Mouse (Mus musculus): Measurements from ENCODE around the gene Abtb1. TPM values are rescaled to one million over a fixed set of nuclear protein-coding genes. Genes with fewer than 3 reads are reported as not detected.

Gene Abtb1
- total and polyA plus RNA-seq, 2 experiments from 2014 or later = 31.5 to 78.9 TPM

DNA sequence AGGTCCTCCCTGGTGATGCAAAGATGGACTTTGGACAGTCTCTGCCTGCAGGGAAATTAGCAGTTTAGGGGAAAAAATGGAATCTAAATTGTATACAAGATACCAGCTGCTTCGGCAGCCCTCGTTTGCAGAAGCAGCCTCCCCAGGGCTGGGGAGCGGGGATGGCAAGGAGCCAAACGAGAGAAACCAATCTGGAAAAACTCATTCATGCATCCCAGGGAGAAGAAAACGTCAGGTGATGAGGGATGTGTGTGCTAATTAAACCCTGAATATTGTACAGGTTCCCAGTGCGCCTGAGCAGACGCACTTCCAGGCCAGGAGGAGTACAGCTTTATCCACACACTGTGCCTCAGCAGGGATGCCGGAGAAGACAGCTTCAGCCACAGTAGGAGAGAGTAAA, 29.8 kb upstream of the Abtb1 start:
- H3K4me3 ChIP-seq (ENCODE audit: low read length) = 0 out of 2 replicates have a peak overlapping the region, but pooled peaks have one; percentile 1
- H3K9ac ChIP-seq (replicated peaks; ENCODE audit: low read length) = no peak overlapping the region
- peak overlapping the region; percentile 97; the same call in 1 of the 2 replicates for H3K27ac ChIP-seq
- no peaks in the 10 kb centered on the region for H3K36me3 ChIP-seq (ENCODE audit: insufficient read depth, low read length)
- H3K4me1 ChIP-seq (ENCODE audit: insufficient read depth, low read length) = peaks cover 7% of the 10 kb centered on the region; the same call in 1 of the 2 replicates
- 20% methylated on average over 8 of the region's 8 CpGs for WGBS
- ATAC-seq = 0 out of 2 replicates have a peak, but pooled peaks have one; percentile 6
- H3K4me2 ChIP-seq (ENCODE audit: low read depth, low read length) = peak overlapping the region; percentile 71
- peak; percentile 82 for DNase-seq (ENCODE audit: low spot score)
- H3K27me3 ChIP-seq (ENCODE audit: insufficient read depth, low read length) = no peaks in the 10 kb centered on the region
- no peaks in the 10 kb centered on the region for H3K9me3 ChIP-seq (ENCODE audit: low read length)
- TF ChIP-seq CTCF (IDR thresholded peaks at IDR 0.05; ENCODE audit: low read depth) = no peak

DNA sequence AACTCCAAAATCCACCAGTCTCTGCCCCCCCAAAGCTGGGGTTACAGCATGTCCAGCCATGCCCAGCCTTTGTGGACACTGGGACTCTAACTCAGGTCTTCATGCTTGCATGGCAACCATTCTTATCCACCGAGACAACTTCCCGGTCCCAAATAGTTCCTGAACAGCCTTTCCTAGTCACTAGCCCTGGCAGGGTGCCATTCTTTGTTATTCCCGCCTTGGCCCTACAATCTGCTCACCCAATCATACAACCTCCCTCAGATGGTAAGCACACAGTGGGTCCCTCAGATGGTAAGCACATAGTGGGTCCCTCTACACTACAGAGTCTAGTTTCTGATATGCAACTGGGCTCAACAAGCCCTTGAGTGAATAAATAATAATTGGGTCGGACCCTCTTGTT, 28.8 kb upstream of the Abtb1 start:
- peaks cover 7% of the 10 kb centered on the region; the same call in 1 of the 2 replicates for H3K4me1 ChIP-seq (ENCODE audit: insufficient read depth, low read length)
- ATAC-seq = no peak
- peak; percentile 31 for DNase-seq (ENCODE audit: low spot score)
- H3K27me3 ChIP-seq (ENCODE audit: insufficient read depth, low read length) = no peaks in the 10 kb centered on the region
- H3K27ac ChIP-seq = peak overlapping the region; percentile 97; the same call in 1 of the 2 replicates
- no peak for TF ChIP-seq CTCF (IDR thresholded peaks at IDR 0.05; ENCODE audit: low read depth)
- no peaks in the 10 kb centered on the region for H3K36me3 ChIP-seq (ENCODE audit: insufficient read depth, low read length)
- no peaks in the 10 kb centered on the region for H3K9me3 ChIP-seq (ENCODE audit: low read length)
- 25% methylated on average over 4 of the region's 4 CpGs for WGBS
- no peak overlapping the region for H3K4me3 ChIP-seq (ENCODE audit: low read length)
- H3K9ac ChIP-seq (replicated peaks; ENCODE audit: low read length) = no peak overlapping the region
- H3K4me2 ChIP-seq (ENCODE audit: low read depth, low read length) = no peak overlapping the region

DNA sequence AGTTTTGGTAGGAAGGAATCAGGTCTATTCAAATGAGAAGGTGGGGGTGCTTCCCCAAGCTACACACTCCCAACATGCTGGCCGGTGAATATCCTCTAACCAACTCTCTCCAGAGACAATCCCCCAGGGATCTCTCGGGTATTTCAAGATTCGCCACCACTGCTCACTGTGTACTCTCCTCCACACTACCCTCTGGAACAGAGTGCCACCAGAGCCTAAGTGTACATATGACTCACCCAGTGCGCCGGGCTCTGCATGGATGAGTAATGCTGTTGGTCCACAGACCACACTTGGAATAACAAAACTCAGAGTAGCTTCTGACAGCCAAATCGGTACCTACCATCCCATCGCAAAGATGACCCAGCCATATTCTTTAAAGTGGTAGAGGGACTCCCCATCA, 27.7 kb upstream of the Abtb1 start:
- Histone ChIP-seq H3K9ac (replicated peaks; ENCODE audit: low read length) (no peak overlapping the region), H3K4me1 (ENCODE audit: insufficient read depth, low read length) (0 out of 2 replicates have a peak, but pooled peaks cover 4% of the 10 kb centered on the region), H3K27me3 (ENCODE audit: insufficient read depth, low read length) (no peaks in the 10 kb centered on the region), H3K36me3 (ENCODE audit: insufficient read depth, low read length) (peaks cover 7% of the 10 kb centered on the region; the same call in 1 of the 2 replicates), H3K9me3 (ENCODE audit: low read length) (no peaks in the 10 kb centered on the region), H3K4me3 (ENCODE audit: low read length) (no peak overlapping the region), H3K27ac (no peak overlapping the region), H3K4me2 (ENCODE audit: low read depth, low read length) (no peak overlapping the region)
- ATAC-seq (no peak), DNase-seq (ENCODE audit: low spot score) (peak; percentile 1)
- TF ChIP-seq CTCF (IDR thresholded peaks at IDR 0.05; ENCODE audit: low read depth) = no peak
- WGBS = 82% methylated on average over 7 of the region's 7 CpGs

DNA sequence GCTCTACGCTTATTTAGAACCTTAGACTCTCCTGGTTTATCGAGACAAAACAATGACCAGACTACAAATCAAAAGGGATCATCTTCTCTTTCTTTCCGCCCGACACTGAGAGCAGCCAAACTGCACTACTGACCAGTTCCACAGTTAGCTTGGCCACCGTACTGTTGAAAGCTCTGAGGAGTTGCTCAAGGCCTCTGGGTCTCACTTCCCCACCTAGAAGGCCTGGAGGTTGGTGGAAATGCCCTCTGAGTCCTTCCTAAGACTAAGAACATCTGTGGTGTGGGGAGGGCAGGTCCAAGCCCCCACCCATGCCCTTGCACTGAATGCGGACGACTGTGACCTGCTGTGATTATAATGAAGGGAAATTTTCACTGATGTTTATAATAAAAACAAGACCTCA, 23.9 kb upstream of the Abtb1 start:
- 77% methylated on average over 7 of the region's 7 CpGs for WGBS
- H3K27me3 ChIP-seq (ENCODE audit: insufficient read depth, low read length) = no peaks in the 10 kb centered on the region
- no peaks in the 10 kb centered on the region for H3K9me3 ChIP-seq (ENCODE audit: low read length)
- peaks cover 26% of the 10 kb centered on the region for H3K36me3 ChIP-seq (ENCODE audit: insufficient read depth, low read length)
- H3K4me3 ChIP-seq (ENCODE audit: low read length) = no peak overlapping the region
- no peak overlapping the region for H3K4me2 ChIP-seq (ENCODE audit: low read depth, low read length)
- H3K9ac ChIP-seq (replicated peaks; ENCODE audit: low read length) = no peak overlapping the region
- ATAC-seq (no peak), DNase-seq (ENCODE audit: low spot score) (no peak)
- H3K4me1 ChIP-seq (ENCODE audit: insufficient read depth, low read length) = 0 out of 2 replicates have a peak, but pooled peaks cover 4% of the 10 kb centered on the region
- no peak overlapping the region for H3K27ac ChIP-seq
- TF ChIP-seq CTCF (IDR thresholded peaks at IDR 0.05; ENCODE audit: low read depth) = no peak

DNA sequence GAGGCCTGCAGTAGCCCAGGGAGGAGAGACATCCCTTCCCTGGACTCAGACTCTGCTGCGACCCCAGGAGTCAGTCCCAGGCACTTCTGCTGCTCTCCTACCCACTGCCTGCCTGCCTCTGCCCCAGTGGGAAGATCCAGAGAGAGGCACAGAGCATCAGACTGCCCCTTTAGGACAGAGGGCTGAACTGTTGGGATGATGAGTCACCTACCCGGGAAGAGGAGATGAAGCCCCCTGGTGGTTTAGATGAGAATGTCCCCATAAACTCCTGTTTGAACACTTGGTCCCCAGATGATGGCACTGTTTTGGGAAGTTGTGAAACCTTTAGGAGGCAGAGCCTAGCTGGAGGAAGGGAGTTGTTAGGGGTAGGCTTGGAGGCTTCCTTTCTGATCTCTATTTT, 19.1 kb upstream of the Abtb1 start:
- 6% methylated on average over 2 of the region's 2 CpGs for WGBS
- DNase-seq (ENCODE audit: low spot score) (peak; percentile 81), ATAC-seq (peak; percentile 55)
- Histone ChIP-seq H3K27me3 (ENCODE audit: insufficient read depth, low read length) (no peaks in the 10 kb centered on the region), H3K4me2 (ENCODE audit: low read depth, low read length) (no peak overlapping the region), H3K4me1 (ENCODE audit: insufficient read depth, low read length) (no peaks in the 10 kb centered on the region), H3K9me3 (ENCODE audit: low read length) (no peaks in the 10 kb centered on the region), H3K9ac (replicated peaks; ENCODE audit: low read length) (no peak overlapping the region), H3K4me3 (ENCODE audit: low read length) (no peak overlapping the region), H3K27ac (no peak overlapping the region), H3K36me3 (ENCODE audit: insufficient read depth, low read length) (peaks cover 33% of the 10 kb centered on the region)
- TF ChIP-seq CTCF (IDR thresholded peaks at IDR 0.05; ENCODE audit: low read depth) = peak; percentile 82

DNA sequence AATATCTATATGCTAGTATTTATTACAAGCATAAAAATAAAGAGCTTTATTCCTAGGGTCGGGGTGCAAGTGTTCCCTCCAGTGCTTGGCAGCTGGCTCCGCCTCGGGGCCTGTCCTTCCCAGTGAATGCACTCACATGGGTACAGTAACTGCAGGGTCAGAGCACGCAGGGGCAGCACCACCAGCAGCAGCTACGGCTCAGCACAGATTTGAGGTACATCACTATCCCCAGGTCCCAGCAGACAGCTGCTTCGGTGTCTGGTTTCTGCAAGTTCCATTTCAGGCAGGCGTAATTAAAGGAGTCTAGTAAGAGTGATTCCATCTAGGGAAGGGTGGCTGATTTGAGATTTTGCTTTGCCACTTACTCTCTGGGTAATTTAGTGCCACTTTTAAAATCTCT, 16.6 kb upstream of the Abtb1 start:
- Histone ChIP-seq H3K4me3 (ENCODE audit: low read length) (no peak overlapping the region), H3K9me3 (ENCODE audit: low read length) (no peaks in the 10 kb centered on the region), H3K36me3 (ENCODE audit: insufficient read depth, low read length) (peaks cover 25% of the 10 kb centered on the region), H3K4me2 (ENCODE audit: low read depth, low read length) (no peak overlapping the region), H3K4me1 (ENCODE audit: insufficient read depth, low read length) (no peaks in the 10 kb centered on the region), H3K27ac (peak overlapping the region; percentile 16; the same call in 1 of the 2 replicates), H3K27me3 (ENCODE audit: insufficient read depth, low read length) (no peaks in the 10 kb centered on the region), H3K9ac (replicated peaks; ENCODE audit: low read length) (no peak overlapping the region)
- DNase-seq (ENCODE audit: low spot score) (no peak), ATAC-seq (no peak)
- WGBS = 63% methylated on average over 7 of the region's 7 CpGs
- no peak for TF ChIP-seq CTCF (IDR thresholded peaks at IDR 0.05; ENCODE audit: low read depth)

DNA sequence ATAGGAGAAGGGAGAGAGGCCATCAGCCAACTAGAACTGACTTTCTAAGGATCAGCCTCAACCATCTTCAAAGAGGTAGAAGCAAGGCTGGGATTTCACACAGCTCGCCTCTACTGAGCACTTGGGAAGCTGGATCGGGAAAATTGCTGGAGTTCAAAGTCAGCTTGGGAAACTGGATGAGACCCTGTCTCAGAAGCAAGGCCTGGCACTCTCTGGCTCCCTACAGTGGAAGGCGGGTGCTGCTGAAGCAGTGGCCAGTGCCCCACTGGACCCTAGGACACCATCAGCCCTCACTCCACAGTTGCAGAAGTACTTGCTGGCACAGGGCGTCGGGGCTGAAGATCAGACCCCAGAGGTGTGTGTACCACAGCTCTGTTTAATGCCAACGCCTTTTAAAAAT, 16.0 kb upstream of the Abtb1 start:
- Histone ChIP-seq H3K36me3 (ENCODE audit: insufficient read depth, low read length) (peaks cover 20% of the 10 kb centered on the region), H3K4me2 (ENCODE audit: low read depth, low read length) (no peak overlapping the region), H3K4me1 (ENCODE audit: insufficient read depth, low read length) (no peaks in the 10 kb centered on the region), H3K9ac (replicated peaks; ENCODE audit: low read length) (no peak overlapping the region), H3K4me3 (ENCODE audit: low read length) (no peak overlapping the region), H3K27me3 (ENCODE audit: insufficient read depth, low read length) (no peaks in the 10 kb centered on the region), H3K27ac (no peak overlapping the region), H3K9me3 (ENCODE audit: low read length) (no peaks in the 10 kb centered on the region)
- TF ChIP-seq CTCF (IDR thresholded peaks at IDR 0.05; ENCODE audit: low read depth) = no peak
- ATAC-seq (no peak), DNase-seq (ENCODE audit: low spot score) (no peak)
- WGBS = 79% methylated on average over 6 of the region's 6 CpGs
